Mouse (Mus musculus): ENCODE data around the gene Id1.

DNA sequence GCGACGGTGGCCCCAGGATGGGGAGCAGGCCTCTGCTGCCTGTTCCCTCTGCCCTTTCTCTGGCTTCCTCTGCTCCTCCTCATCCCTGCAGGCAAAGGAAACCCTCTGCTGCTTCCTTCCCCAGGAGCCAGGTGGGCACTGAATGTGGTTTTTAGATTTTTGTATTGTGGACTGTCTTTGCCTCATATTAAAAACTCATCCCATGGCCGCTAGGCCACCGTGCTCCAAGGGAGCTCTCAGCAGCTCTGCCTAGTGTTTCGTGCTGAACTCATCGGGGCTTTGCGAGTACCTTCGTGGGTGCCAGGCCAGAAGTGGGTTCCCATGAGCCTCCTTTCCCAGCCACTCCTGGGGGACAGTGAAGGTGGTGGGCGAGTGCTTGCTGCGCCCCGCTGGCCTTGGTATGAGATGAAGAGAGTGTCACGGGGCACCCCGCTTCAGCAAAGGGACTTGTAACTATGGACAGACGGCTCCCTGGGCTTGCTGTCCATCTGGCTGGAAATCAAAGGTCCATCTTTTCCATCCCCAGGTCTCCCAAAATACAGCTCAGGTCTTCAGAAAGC is 31.2 kb upstream of the Id1 start:
- TF ChIP-seq SIN3A (IDR thresholded peaks at IDR 0.05; ENCODE audit: low read length) (no peak), POLR2A (IDR thresholded peaks at IDR 0.05; ENCODE audit: low read depth, low read length) (no peak), CTCF (conservative IDR thresholded peaks at IDR 0.05 in 1 of 2, IDR thresholded peaks at IDR 0.05 in 1 of 2; ENCODE audit: low read depth in 2 of 2, low read length in 2 of 2) (no peak), ZKSCAN1 (IDR thresholded peaks at IDR 0.05; ENCODE audit: borderline replicate concordance, low read depth, low read length) (no peak), EP300 (IDR thresholded peaks at IDR 0.05; ENCODE audit: low read length) (no peak), HCFC1 (IDR thresholded peaks at IDR 0.05; ENCODE audit: low read depth, low read length) (no peak), MAZ (IDR thresholded peaks at IDR 0.05; ENCODE audit: low read depth, low read length) (no peak), ZC3H11A (IDR thresholded peaks at IDR 0.05; ENCODE audit: low read depth, low read length) (no peak), IRF4 (IDR thresholded peaks at IDR 0.05; ENCODE audit: low read depth, low read length) (no peak), USF2 (conservative IDR thresholded peaks at IDR 0.05; ENCODE audit: low read depth, low read length) (no peak), USF1 (IDR thresholded peaks at IDR 0.05; ENCODE audit: low read depth, low read length) (no peak), MAFK (IDR thresholded peaks at IDR 0.05; ENCODE audit: insufficient replicate concordance, low read length) (no peak)
